ENCODE assay signal across 9 mouse cellular contexts in the genomic region with DNA sequence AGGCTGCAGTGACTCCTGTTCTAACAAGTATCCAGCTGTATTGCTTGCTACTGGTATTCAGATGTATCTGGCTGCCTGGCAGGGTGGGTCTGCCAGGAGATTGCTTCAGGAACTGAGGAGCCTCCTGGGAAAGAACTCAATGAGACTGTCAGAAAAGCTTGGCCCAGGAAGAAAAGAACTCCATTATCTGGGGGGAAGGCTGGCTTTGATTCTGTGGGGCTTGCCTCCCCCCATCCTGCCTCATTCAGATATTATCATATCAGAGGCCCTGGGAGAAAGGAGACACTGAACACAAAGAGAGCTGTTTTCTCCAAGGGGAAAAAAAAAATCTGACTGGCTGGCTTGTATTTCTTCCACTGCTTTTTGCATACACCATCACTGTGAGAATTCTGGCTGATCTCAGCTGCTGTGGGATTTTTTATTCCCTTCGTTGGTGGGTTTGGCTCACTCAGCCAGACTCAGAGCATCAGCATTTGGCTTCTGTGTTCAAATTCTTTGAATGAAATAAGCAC.
DNase-seq lines count a peak whose midpoint lies in the region; ATAC-seq lines count a peak whose summit lies in the region.
"Had no signal": no experiment of that assay in that cellular context is flagged by ENCODE, and none has a peak within 500 bp of the region (broad histone marks: within the 10 kb centered on the region; RNA-seq: fewer than 3 reads in every experiment).

No protein-coding gene starts in this region.

- H3K9me3 ChIP-seq in embryonic facial prominence, embryonic 15.5 days (replicated peaks): no peaks in the 10 kb centered on the region
- 0 out of 2 replicates have a peak, but pooled peaks cover 2% of the 10 kb centered on the region for H3K9me3 ChIP-seq in heart, embryonic 12.5 days (replicated peaks)

- H3K4me3 ChIP-seq in embryonic facial prominence, embryonic 15.5 days (replicated peaks): no peak overlapping the region
- H3K4me3 ChIP-seq in heart, embryonic 12.5 days: no peak overlapping the region

- peak overlapping the region; percentile 24; the same call in 1 of the 2 replicates for H3K27ac ChIP-seq in embryonic facial prominence, embryonic 15.5 days (replicated peaks)
- peak overlapping the region; percentile 54; the same call in 1 of the 2 replicates for H3K27ac ChIP-seq in heart, embryonic 12.5 days (ENCODE audit: poor library complexity, severe bottlenecking)
- H3K27ac ChIP-seq: macrophage had no signal

- no peaks in the 10 kb centered on the region for H3K36me3 ChIP-seq in embryonic facial prominence, embryonic 15.5 days
- no peaks in the 10 kb centered on the region for H3K36me3 ChIP-seq in heart, embryonic 12.5 days

- intact Hi-C loops in left cerebral cortex, postnatal 4 days (cut with DNase I): no loop called here

- no peak overlapping the region for H3K9ac ChIP-seq in embryonic facial prominence, embryonic 15.5 days
- no peak overlapping the region for H3K9ac ChIP-seq in heart, embryonic 12.5 days

- no peaks in the 10 kb centered on the region for H3K27me3 ChIP-seq in embryonic facial prominence, embryonic 15.5 days
- no peaks in the 10 kb centered on the region for H3K27me3 ChIP-seq in heart, embryonic 12.5 days (replicated peaks)

- DNase-seq in adrenal gland, postnatal 10 days: peak; percentile 41
- DNase-seq in adrenal gland, adult 18-20 months (ENCODE audit: low spot score in 2 of 2): no peak
- peak; percentile 16 for DNase-seq in left cerebral cortex, postnatal 4 days
- no peak for DNase-seq in kidney, postnatal 10 days
- DNase-seq in cerebellum, adult 9-10 months: no peak

- H3K4me1 ChIP-seq in embryonic facial prominence, embryonic 15.5 days: no peaks in the 10 kb centered on the region
- peaks cover 7% of the 10 kb centered on the region; the same call in 1 of the 2 replicates for H3K4me1 ChIP-seq in heart, embryonic 12.5 days (replicated peaks)

- no peak overlapping the region for H3K4me2 ChIP-seq in embryonic facial prominence, embryonic 15.5 days (replicated peaks)
- no peak overlapping the region for H3K4me2 ChIP-seq in heart, embryonic 12.5 days

- ATAC-seq in embryonic facial prominence, embryonic 15.5 days (ENCODE audit: insufficient number of reproducible peaks, low FRiP score, low TSS enrichment, low read depth): peak; percentile 29; the same call in 1 of the 2 replicates
- no peak for ATAC-seq in heart, embryonic 12.5 days (ENCODE audit: insufficient number of reproducible peaks, low FRiP score)
- ATAC-seq in erythroid progenitor cell, adult 5-6 weeks (replicated peaks; ENCODE audit: low FRiP score, poor library complexity, severe bottlenecking): no peak

- 8% methylated on average over 1 of the region's 1 CpGs for WGBS in embryonic facial prominence, embryonic 15.5 days
- WGBS in heart, embryonic 12.5 days: 29% methylated on average over 1 of the region's 1 CpGs

Comparison
In these comparisons a context has a peak if more than half of its experiments do, and no peak if none do; other contexts are left out.
1. DNase-seq: peak in adrenal gland, postnatal 10 days (single experiment) and left cerebral cortex, postnatal 4 days (single experiment); none in adrenal gland, adult 18-20 months (0 of 2), kidney, postnatal 10 days (single experiment) and cerebellum, adult 9-10 months (single experiment).